Mouse (Mus musculus) lung, postnatal 0 days (tissue): ENCODE data around the gene Trmt112. TPM values are rescaled to one million over a fixed set of nuclear protein-coding genes. Genes with fewer than 3 reads are reported as not detected.
A peak's percentile ranks its signal among the peaks of the same experiment; 100 is the strongest.

Source experiments
- ATAC-seq: fragments of 200-750 bp; cut with Nextera tagmentation; 2 replicates; pipeline ENCODE4 v1.8.0; 2017; ENCODE audit warnings: moderate library complexity
- DNase-seq: peaks from one replicate; pipeline ENCODE4 v3.0.0-alpha.2; 2016; ENCODE audit warnings: low spot score
- H3K27ac ChIP-seq: fragments of 300-500 bp; sonication (generic); 2 replicates; pipeline ENCODE4 v1.5.1; 2014; ENCODE audit warnings: antibody characterized with exemption, mild to moderate bottlenecking, low read length, mixed read lengths
- H3K27me3 ChIP-seq: fragments of 300-500 bp; sonication (generic); replicated peaks from 2 replicates; pipeline ENCODE4 v1.6.1; 2014; ENCODE audit warnings: low read length, mixed read lengths; ENCODE audit not compliant: insufficient read depth
- H3K36me3 ChIP-seq: fragments of 300-500 bp; sonication (generic); 2 replicates; pipeline ENCODE4 v1.6.1; 2014; ENCODE audit warnings: low read length, mixed read lengths; ENCODE audit not compliant: insufficient read depth
- H3K4me1 ChIP-seq: fragments of 300-500 bp; sonication (generic); 2 replicates; pipeline ENCODE4 v1.6.1; 2014; ENCODE audit warnings: antibody characterized with exemption, low read depth, low read length, mixed read lengths; ENCODE audit not compliant: insufficient read depth
- H3K4me2 ChIP-seq: fragments of 300-500 bp; sonication (generic); replicated peaks from 2 replicates; pipeline ENCODE4 v1.6.1; 2014; ENCODE audit warnings: low read depth, mild to moderate bottlenecking, low read length, moderate library complexity, mixed read lengths
- H3K4me3 ChIP-seq: fragments of 300-500 bp; sonication (generic); 2 replicates; pipeline ENCODE4 v1.5.1; 2014; ENCODE audit warnings: low read depth, low read length
- H3K9ac ChIP-seq: fragments of 300-500 bp; sonication (generic); replicated peaks from 2 replicates; pipeline ENCODE4 v1.6.1; 2014; ENCODE audit warnings: low read depth, mild to moderate bottlenecking
- H3K9me3 ChIP-seq: fragments of 300-500 bp; sonication (generic); 2 replicates; pipeline ENCODE4 v1.6.1; 2016; ENCODE audit warnings: low read length, mixed read lengths
- CTCF ChIP-seq: IDR thresholded peaks from 2 replicates; pipeline ENCODE4 v1.5.1; 2016; ENCODE audit warnings: antibody characterized with exemption, mild to moderate bottlenecking
- EP300 ChIP-seq: IDR thresholded peaks from 2 replicates; pipeline ENCODE4 v1.6.1; 2016; ENCODE audit warnings: antibody characterized with exemption, mild to moderate bottlenecking, control low read depth
- WGBS: fragments of 180-500 bp; shearing (Covaris S2); extraction: QIAGEN DNeasy Blood & Tissue Kit; methylation state at CpG from one replicate; pipeline ENCODE4 v1.1.7; 2014; 5-methylcytosine and 5-hydroxymethylcytosine counted together
- microRNA-seq: library from miRNA; unstranded; fragments of <30 nt; microRNA quantifications from one replicate; pipeline ENCODE4, GENCODE M21; 2016
- polyA plus RNA-seq: library from polyadenylated mRNA; unstranded; fragments of >200 nt; fragmentation: Nextera tagmentation; extraction: Ambion mirVana; gene quantifications from 2 replicates; pipeline ENCODE4 v1.2.1, GENCODE M21; 2015

The Trmt112 gene
- polyA plus RNA-seq, 1 experiment from 2014 or later: 93.3 TPM

- peak; percentile 78 for ATAC-seq
- DNase-seq: peak; percentile 99
- H3K9me3 ChIP-seq: no peaks in the 10 kb centered on the region
- under 1% methylated on average over 35 of the region's 35 CpGs for WGBS
- no peaks in the 10 kb centered on the region for H3K27me3 ChIP-seq
- H3K4me2 ChIP-seq: peak overlapping the region; percentile 91
- 0 out of 2 replicates have a peak, but pooled peaks cover 9% of the 10 kb centered on the region for H3K36me3 ChIP-seq
- peak overlapping the region; percentile 99 for H3K27ac ChIP-seq
- TF ChIP-seq CTCF: no peak; the same call in 1 of the 2 replicates
- TF ChIP-seq EP300: peak; percentile 96
- H3K4me3 ChIP-seq: peak overlapping the region; percentile 64
- peak overlapping the region; percentile 72 for H3K9ac ChIP-seq
- H3K4me1 ChIP-seq: peaks cover 16% of the 10 kb centered on the region; the same call in 1 of the 2 replicates
These were observed 42.0 kb downstream of the Trmt112 start for GRCm38 (mm10) chr19:6951381-6951968.

DNA sequence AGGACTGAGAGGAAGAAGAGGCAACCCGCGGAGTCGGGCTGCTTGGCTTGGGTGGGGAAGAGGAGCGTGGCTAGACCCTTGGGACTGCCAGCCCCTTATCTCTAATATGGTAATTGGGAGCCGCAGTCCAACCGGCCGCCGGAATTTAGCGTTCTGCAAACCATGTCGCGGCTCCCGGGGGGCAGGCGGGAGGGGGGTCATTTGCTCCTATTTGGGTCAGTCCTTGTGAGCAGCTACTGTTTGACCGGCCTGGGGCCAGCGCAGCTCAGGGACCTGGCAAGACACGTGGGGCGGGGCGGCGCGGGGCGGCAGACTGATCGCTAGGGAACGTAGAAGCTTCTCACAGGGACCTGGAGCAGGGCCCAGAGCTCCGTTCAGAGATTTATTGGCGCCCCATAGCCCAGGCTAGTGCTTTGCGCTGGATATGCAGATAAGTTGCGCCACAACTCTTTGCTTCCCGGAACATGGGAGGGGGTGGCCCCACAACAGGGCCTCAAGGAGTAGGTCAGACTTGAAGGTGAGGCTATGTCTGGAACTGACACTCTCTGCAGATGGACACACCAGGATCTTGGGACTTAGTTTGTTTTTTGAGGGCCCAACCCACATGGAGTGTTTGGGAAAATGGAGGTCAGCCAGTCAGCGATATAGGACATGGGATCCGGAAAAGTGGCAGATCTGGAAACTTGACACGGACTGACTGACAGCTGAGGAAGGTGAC is 42.7 kb downstream of the Trmt112 start:
- TF ChIP-seq CTCF: no peak
- no peak; the same call in 1 of the 2 replicates for TF ChIP-seq EP300
- peak overlapping the region; percentile 91 for H3K4me2 ChIP-seq
- no peaks in the 10 kb centered on the region for H3K27me3 ChIP-seq
- H3K4me3 ChIP-seq: peak overlapping the region; percentile 64
- WGBS: under 1% methylated on average over 31 of the region's 31 CpGs
- H3K36me3 ChIP-seq: 0 out of 2 replicates have a peak, but pooled peaks cover 16% of the 10 kb centered on the region
- H3K4me1 ChIP-seq: peaks cover 16% of the 10 kb centered on the region; the same call in 1 of the 2 replicates
- H3K27ac ChIP-seq: peak overlapping the region; percentile 99
- H3K9me3 ChIP-seq: no peaks in the 10 kb centered on the region
- H3K9ac ChIP-seq: peak overlapping the region; percentile 72
- peak; percentile 93 for DNase-seq
- peak; percentile 71 for ATAC-seq

GRCm38 (mm10) chr19:6952712-6953037 is 43.2 kb downstream of the Trmt112 start:
- Histone ChIP-seq H3K9ac (peak overlapping the region; percentile 43), H3K4me2 (peak overlapping the region; percentile 91), H3K27me3 (no peaks in the 10 kb centered on the region), H3K9me3 (no peaks in the 10 kb centered on the region), H3K36me3 (peaks cover 20% of the 10 kb centered on the region; the same call in 1 of the 2 replicates), H3K4me3 (peak overlapping the region; percentile 8; the same call in 1 of the 2 replicates), H3K4me1 (peaks cover 16% of the 10 kb centered on the region; the same call in 1 of the 2 replicates), H3K27ac (peak overlapping the region; percentile 99)
- peak; percentile 59 for TF ChIP-seq EP300
- no peak for TF ChIP-seq CTCF
- 6% methylated on average over 3 of the region's 3 CpGs for WGBS
- DNase-seq: peak; percentile 91
- peak; percentile 60 for ATAC-seq

DNA sequence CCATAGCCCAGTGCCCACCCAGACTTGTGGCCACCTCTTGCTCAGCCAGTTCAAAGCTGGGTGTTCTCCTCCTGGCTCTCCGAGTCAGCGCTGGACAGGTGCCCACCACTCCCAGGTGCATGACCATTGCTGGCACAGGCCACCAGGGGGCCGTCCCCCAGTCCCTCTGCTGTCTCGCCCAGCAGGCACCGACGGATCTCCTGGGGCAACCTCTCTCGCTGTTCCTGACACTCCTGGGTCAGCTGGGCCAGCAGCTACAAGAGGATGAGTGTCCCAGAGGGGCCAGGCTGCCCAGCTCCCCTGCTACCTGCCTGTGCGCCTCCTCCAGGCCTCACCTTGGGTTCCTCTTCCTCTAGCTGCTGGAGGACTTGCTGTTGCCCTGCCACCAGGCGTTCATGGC is 44.5 kb downstream of the Trmt112 start:
- peak overlapping the region; percentile 99 for H3K27ac ChIP-seq

GRCm38 (mm10) chr19:6955424-6955823 is 45.9 kb downstream of the Trmt112 start:
- no peak overlapping the region for H3K4me3 ChIP-seq
- no peak for DNase-seq
- no peak for ATAC-seq
- no peaks in the 10 kb centered on the region for H3K9me3 ChIP-seq
- H3K27ac ChIP-seq: no peak overlapping the region
- no peak overlapping the region for H3K9ac ChIP-seq
- H3K4me2 ChIP-seq: no peak overlapping the region
- H3K36me3 ChIP-seq: peaks cover 41% of the 10 kb centered on the region
- H3K4me1 ChIP-seq: peaks cover 16% of the 10 kb centered on the region; the same call in 1 of the 2 replicates
- H3K27me3 ChIP-seq: no peaks in the 10 kb centered on the region
- WGBS: 78% methylated on average over 7 of the region's 7 CpGs
- TF ChIP-seq EP300 (no peak), CTCF (no peak)

More for the DNA sequence above, 44.5 kb downstream of the Trmt112 start:
- ATAC-seq (no peak), DNase-seq (peak; percentile 77)
- TF ChIP-seq CTCF (peak; percentile 74), EP300 (no peak)
- WGBS: 40% methylated on average over 9 of the region's 9 CpGs
- Histone ChIP-seq H3K9ac (no peak overlapping the region), H3K36me3 (peaks cover 32% of the 10 kb centered on the region), H3K27me3 (no peaks in the 10 kb centered on the region), H3K9me3 (no peaks in the 10 kb centered on the region), H3K4me1 (peaks cover 16% of the 10 kb centered on the region; the same call in 1 of the 2 replicates), H3K4me2 (no peak overlapping the region), H3K4me3 (no peak overlapping the region)

- peaks cover 16% of the 10 kb centered on the region; the same call in 1 of the 2 replicates for H3K4me1 ChIP-seq
- no peaks in the 10 kb centered on the region for H3K9me3 ChIP-seq
- H3K27ac ChIP-seq: no peak overlapping the region
- H3K4me2 ChIP-seq: no peak overlapping the region
- H3K9ac ChIP-seq: no peak overlapping the region
- ATAC-seq (no peak), DNase-seq (no peak)
- H3K27me3 ChIP-seq: no peaks in the 10 kb centered on the region
- 87% methylated on average over 10 of the region's 10 CpGs for WGBS
- TF ChIP-seq CTCF (no peak), EP300 (no peak)
- no peak overlapping the region for H3K4me3 ChIP-seq
- H3K36me3 ChIP-seq: peaks cover 41% of the 10 kb centered on the region
These were observed 47.0 kb downstream of the Trmt112 start for GRCm38 (mm10) chr19:6956461-6956860.

Small RNAs within 50 kb of the gene (microRNA-seq; reads per million reads assigned to microRNA genes)
- 0.98 reads per million for gene Mir6990

Other genes with a start within 250 kb of the Trmt112 start
- gene Rps6ka4, start 69.1 kb upstream of the Trmt112 start, polyA plus RNA-seq: 36.7 and 40.6 TPM in 2 replicates
- gene Ccdc88b, start 51.5 kb upstream of the Trmt112 start, polyA plus RNA-seq: 2.9 and 6.3 TPM in 2 replicates
- gene Prdx5, start 408 bp downstream of the Trmt112 start, polyA plus RNA-seq: 437 and 450 TPM in 2 replicates
- 9.8 and 12.8 TPM in 2 replicates for gene Esrra, start 12.1 kb downstream of the Trmt112 start, polyA plus RNA-seq
- gene Catsperz, start 15.7 kb downstream of the Trmt112 start, polyA plus RNA-seq: 1.7 and 2.4 TPM in 2 replicates
- 0.12 and 0.30 TPM in 2 replicates for gene Kcnk4, start 24.8 kb downstream of the Trmt112 start, polyA plus RNA-seq
- 106 TPM in 2 replicates for gene Bad, start 32.2 kb downstream of the Trmt112 start, polyA plus RNA-seq
- 33.5 and 35.9 TPM in 2 replicates for gene Gpr137, start 32.8 kb downstream of the Trmt112 start, polyA plus RNA-seq
- gene Ppp1r14b, start 65.3 kb downstream of the Trmt112 start, polyA plus RNA-seq: 60.5 and 62.7 TPM in 2 replicates
- 33.6 and 40.7 TPM in 2 replicates for gene Plcb3, start 66.8 kb downstream of the Trmt112 start, polyA plus RNA-seq
- gene Fkbp2, start 70.8 kb downstream of the Trmt112 start, polyA plus RNA-seq: 105 and 107 TPM in 2 replicates
- 27.1 and 28.1 TPM in 2 replicates for gene Vegfb, start 78.0 kb downstream of the Trmt112 start, polyA plus RNA-seq
- 32.7 and 33.2 TPM in 2 replicates for gene Dnajc4, start 82.9 kb downstream of the Trmt112 start, polyA plus RNA-seq
- gene Nudt22, start 86.4 kb downstream of the Trmt112 start, polyA plus RNA-seq: 21.0 and 24.9 TPM in 2 replicates
- gene Trpt1, start 86.4 kb downstream of the Trmt112 start, polyA plus RNA-seq: 11.0 and 11.5 TPM in 2 replicates
- 15.8 and 16.0 TPM in 2 replicates for gene Fermt3, start 109.8 kb downstream of the Trmt112 start, polyA plus RNA-seq
- 51.8 and 58.5 TPM in 2 replicates for gene Stip1, start 130.3 kb downstream of the Trmt112 start, polyA plus RNA-seq
- gene Macrod1, start 147.1 kb downstream of the Trmt112 start, polyA plus RNA-seq: 16.0 and 19.4 TPM in 2 replicates
- 0.17 and 0.19 TPM in 2 replicates for gene Flrt1, start 196.0 kb downstream of the Trmt112 start, polyA plus RNA-seq